Mouse (Mus musculus) cortical plate, adult 2 months (tissue): ENCODE results near the gene Ifi207.
"Not testable (repeated sequence)": the region's sequence is repeated elsewhere in the genome, so short reads cannot be mapped to it uniquely, and the experiment has no call there.

Source experiments
- CTCF ChIP-seq: fragments of 200-500 bp; IDR thresholded peaks from 2 replicates; pipeline ENCODE4 v1.5.1; 2011; ENCODE audit warnings: mild to moderate bottlenecking, control low read depth, low read length; ENCODE audit not compliant: insufficient read depth; ENCODE audit errors: extremely low read depth
- POLR2A ChIP-seq: fragments of 200-500 bp; IDR thresholded peaks from 2 replicates; pipeline ENCODE4 v1.6.1; 2011; ENCODE audit warnings: mild to moderate bottlenecking, low read length, control low read depth; ENCODE audit not compliant: insufficient read depth; ENCODE audit errors: extremely low read depth

DNA sequence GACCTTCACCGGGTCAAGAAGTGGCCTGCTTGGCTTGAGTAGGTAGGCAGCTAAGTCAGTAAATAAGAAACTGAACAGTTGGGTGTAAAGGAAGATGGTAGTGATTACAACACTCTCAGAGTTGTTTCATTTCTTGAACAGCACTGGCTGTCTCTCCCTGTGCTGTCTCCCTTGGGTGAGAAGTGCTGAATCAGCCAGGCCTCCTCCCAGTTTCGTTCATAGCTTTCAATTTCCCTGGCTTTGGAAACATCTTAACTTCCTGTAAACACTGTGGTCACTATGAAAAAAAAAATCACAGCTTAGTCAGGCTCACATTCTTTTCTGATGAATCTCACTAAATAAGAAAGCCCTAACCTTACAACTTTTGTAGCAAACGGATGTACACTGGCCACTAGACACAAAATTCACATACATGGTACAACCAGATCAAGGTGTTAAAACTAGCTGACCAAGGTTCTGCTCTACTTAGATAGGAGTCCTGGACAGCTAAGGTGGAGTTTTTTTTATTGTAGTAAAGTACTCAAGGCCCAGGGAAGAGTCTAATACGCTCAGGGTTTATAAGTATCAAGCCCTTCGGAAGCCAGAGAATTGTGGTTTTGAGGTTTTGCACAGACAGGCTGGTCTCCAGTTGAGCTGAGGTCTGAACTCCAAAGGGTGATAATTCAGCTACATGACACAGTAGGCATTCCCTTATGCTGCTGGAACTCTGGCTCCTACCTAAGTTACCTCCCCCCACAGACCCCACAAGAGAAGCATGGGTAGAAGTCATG lies 25.5 kb upstream of the Ifi207 start, which contains the start of gene Ifi204:
- not testable (repeated sequence) for TF ChIP-seq POLR2A, CTCF
